Mouse (Mus musculus) R1 (cell line): Measurements from ENCODE around the gene Prkce.

Experiments used
- DNase-seq: peaks from one replicate; pipeline ENCODE4 v3.0.0-alpha.2; 2018; ENCODE audit warnings: low read depth, low spot score

The Prkce gene

GRCm38 (mm10) chr17:86685263-86685662 is 517.7 kb downstream of the Prkce start:
- no peak for DNase-seq

- no peak for DNase-seq
Observed at GRCm38 (mm10) chr17:86687021-86687420, 519.4 kb downstream of the Prkce start.

DNA sequence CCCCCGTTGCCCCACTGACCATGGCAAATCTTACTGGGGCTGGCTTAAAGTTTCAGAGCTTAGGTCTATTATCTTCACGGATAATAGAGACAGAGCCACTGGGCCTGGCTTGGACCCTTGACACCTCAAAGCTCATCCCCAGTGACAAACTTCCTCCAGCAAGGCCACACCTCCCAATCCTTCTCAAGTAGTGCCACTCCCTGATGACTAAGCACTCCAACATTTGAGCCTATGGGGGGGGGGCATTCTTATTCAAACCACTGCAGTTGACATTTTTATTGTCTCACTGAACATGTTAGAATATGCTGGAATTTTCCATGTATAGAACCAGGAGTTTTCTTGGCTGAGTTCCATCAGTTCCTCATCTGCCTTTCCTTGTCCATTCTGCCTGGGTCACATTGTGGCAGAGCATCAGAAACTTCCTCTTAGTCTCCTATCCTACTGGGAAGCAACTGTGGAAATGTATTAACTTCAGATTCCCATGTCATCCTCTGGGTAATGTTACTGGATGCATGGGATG is 523.3 kb downstream of the Prkce start:
- peak; percentile 94 for DNase-seq

GRCm38 (mm10) chr17:86697751-86698150 is 530.2 kb downstream of the Prkce start:
- DNase-seq, result no peak

DNA sequence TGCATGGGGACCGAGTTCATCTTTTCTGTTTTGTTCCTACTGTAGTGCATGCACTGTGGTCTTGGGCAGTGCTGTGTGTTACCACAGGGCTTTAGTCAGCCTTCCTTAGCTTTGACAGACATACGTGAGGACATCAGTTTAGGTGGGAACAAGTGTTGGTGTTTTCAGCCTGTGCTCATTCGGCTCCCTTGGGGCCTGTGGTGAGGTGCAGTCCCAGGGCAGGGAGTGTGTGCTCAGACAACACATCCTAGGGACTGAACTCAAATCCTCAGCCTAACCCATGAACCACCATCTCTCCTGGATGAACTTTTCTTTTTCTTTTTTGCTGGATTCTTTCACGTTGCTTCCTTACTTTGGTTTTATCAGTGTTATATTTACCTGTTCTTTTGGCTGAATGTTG is 535.8 kb downstream of the Prkce start:
- no peak for DNase-seq

GRCm38 (mm10) chr17:86705236-86705635 is 537.7 kb downstream of the Prkce start:
- no peak for DNase-seq

GRCm38 (mm10) chr17:86706467-86706866 is 538.9 kb downstream of the Prkce start:
- no peak for DNase-seq
